Mouse (Mus musculus) G1E (cell line): ENCODE results near the gene Phlpp1.

Source experiments
- CTCF ChIP-seq: IDR thresholded peaks from 2 replicates; pipeline ENCODE4 v1.5.1; 2012; ENCODE audit warnings: low read depth, low read length, inconsistent platforms, mixed read lengths
- GATA1 ChIP-seq: IDR thresholded peaks from 2 replicates; pipeline ENCODE4 v1.6.1; 2012; ENCODE audit warnings: borderline replicate concordance, low read length, inconsistent platforms, mixed read lengths

DNA sequence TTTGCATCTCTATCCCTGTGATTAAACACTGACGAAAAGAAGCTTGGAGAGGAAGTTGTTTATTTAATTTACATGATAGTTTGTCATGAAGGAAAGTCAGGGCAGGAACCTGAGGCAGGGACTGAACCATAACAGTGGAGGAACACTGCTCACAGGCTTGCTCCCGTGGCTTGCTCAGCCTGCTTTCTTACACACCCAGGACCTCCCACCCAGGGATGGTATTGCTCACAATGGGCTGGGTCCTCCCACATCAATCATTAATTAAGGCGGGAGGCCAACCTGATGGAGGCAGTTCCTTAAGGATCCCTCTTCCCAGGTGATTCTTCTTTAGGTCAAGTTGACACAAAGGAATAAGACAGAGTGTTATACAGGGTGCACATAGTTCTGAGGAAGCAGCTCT lies 19.1 kb downstream of the Phlpp1 start:
- no peak for TF ChIP-seq GATA1
- no peak for TF ChIP-seq CTCF
